Mouse (Mus musculus): ENCODE results near the gene Olfr1317.

The Olfr1317 gene

GRCm38 (mm10) chr2:112140029-112140428 lies at the start of gene Olfr1317:
TSS of gene Olfr1317 (plus strand) at chr2:112140329.
- DNase-seq (ENCODE audit: low read depth, low spot score): no peak

- DNase-seq (ENCODE audit: low read depth, low spot score): no peak
Observed at GRCm38 (mm10) chr2:112096681-112097080, 43.4 kb upstream of the Olfr1317 start, which contains the start of gene Olfr1314. TSS of gene Olfr1314 (minus strand) at chr2:112096781.

- DNase-seq (ENCODE audit: low read depth, low spot score): no peak
Observed at GRCm38 (mm10) chr2:112115340-112115739, 24.8 kb upstream of the Olfr1317 start, which contains the start of gene Olfr1315-ps1. TSS of gene Olfr1315-ps1 (minus strand) at chr2:112115440.

GRCm38 (mm10) chr2:112134877-112135276 lies 5.3 kb upstream of the Olfr1317 start, which contains the start of gene Olfr1316:
TSS of gene Olfr1316 (minus strand) at chr2:112134977.
- no peak for DNase-seq (ENCODE audit: low read depth, low spot score)

DNA sequence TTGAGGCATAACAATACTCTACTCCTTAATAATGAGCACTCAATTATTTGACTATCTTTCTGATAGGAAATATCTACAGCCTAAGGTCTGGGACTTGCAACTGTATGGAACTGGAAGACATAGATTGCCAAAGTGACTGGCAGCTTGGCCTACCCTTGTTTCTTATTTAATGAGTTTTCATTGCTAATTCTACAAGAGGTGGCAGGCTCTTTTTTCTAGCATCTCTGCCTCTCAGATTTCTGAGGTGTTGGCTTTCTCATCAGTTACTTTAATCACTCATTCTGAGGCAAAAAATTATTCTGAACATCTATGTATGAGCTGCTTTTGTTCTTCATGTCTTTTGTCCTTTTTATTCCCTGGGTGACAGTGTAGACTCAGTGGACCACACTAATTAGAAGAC lies 13.8 kb downstream of the Olfr1317 start, which contains the start of gene Olfr1318:
Gene Olfr1318, plus strand, starts transcription at position 301 of the 400 bp plus-strand sequence.
- no peak for DNase-seq (ENCODE audit: low read depth, low spot score)
